Mouse (Mus musculus) C2C12 (cell line): ENCODE results near the gene Plod1. TPM values are rescaled to one million over a fixed set of nuclear protein-coding genes. Genes with fewer than 3 reads are reported as not detected.
A peak's percentile ranks its signal among the peaks of the same experiment; 100 is the strongest.

Experiments used
- H3K27me3 ChIP-seq: one replicate; pipeline ENCODE4 v1.6.1; 2011; ENCODE audit not compliant: control insufficient read depth, insufficient read depth, insufficient read length
- H3K36me3 ChIP-seq: one replicate; pipeline ENCODE4 v1.6.1; 2011; ENCODE audit not compliant: control insufficient read depth, insufficient read depth
- H3K4me3 ChIP-seq: one replicate; pipeline ENCODE4 v1.5.1; 2011; ENCODE audit warnings: mild to moderate bottlenecking, control low read depth; ENCODE audit not compliant: poor library complexity, insufficient read depth, severe bottlenecking
- H3K79me2 ChIP-seq: one replicate; pipeline ENCODE4 v1.6.1; 2011; ENCODE audit not compliant: control insufficient read depth, insufficient read depth
- H3K79me3 ChIP-seq: one replicate; pipeline ENCODE4 v1.6.1; 2011; ENCODE audit warnings: low read depth, control low read depth
- H3ac ChIP-seq: one replicate; pipeline ENCODE3; 2011; ENCODE audit warnings: low read depth; ENCODE audit not compliant: control insufficient read depth, insufficient read length
- CEBPB ChIP-seq: IDR thresholded peaks from one replicate; pipeline ENCODE4 v1.6.1; 2011; ENCODE audit warnings: low read depth, mild to moderate bottlenecking, control low read depth, moderate library complexity
- CTCF ChIP-seq: IDR thresholded peaks from one replicate; pipeline ENCODE4 v1.5.1; 2011; ENCODE audit not compliant: control insufficient read depth, insufficient read depth, insufficient read length
- FOSL1 ChIP-seq: IDR thresholded peaks from one replicate; pipeline ENCODE4 v1.8.0; 2011; ENCODE audit warnings: mild to moderate bottlenecking, low read length; ENCODE audit not compliant: poor library complexity, insufficient read depth, severe bottlenecking
- MAX ChIP-seq: IDR thresholded peaks from one replicate; pipeline ENCODE4 v1.6.1; 2011; ENCODE audit warnings: mild to moderate bottlenecking, control low read depth
- MYOD1 ChIP-seq: IDR thresholded peaks from one replicate; pipeline ENCODE4 v1.6.1; 2011; ENCODE audit warnings: low read depth; ENCODE audit not compliant: control insufficient read depth, insufficient read length
- MYOG ChIP-seq: IDR thresholded peaks from one replicate; pipeline ENCODE4 v1.6.1; 2011; ENCODE audit not compliant: control insufficient read depth, insufficient read length; ENCODE audit errors: extremely low read depth
- USF1 ChIP-seq: IDR thresholded peaks from one replicate; pipeline ENCODE4 v1.6.1; 2011; ENCODE audit warnings: low read depth, mild to moderate bottlenecking, control low read depth, moderate library complexity
- polyA plus RNA-seq: library from polyadenylated mRNA; unstranded; fragments of >200 nt; fragmentation: generic; extraction: Trizol; gene quantifications from one replicate; pipeline ENCODE4 v1.2.1, GENCODE M21; 2012; ENCODE audit warnings: missing spikeins

The Plod1 gene
- polyA plus RNA-seq, 1 experiment: 49.2 TPM

DNA sequence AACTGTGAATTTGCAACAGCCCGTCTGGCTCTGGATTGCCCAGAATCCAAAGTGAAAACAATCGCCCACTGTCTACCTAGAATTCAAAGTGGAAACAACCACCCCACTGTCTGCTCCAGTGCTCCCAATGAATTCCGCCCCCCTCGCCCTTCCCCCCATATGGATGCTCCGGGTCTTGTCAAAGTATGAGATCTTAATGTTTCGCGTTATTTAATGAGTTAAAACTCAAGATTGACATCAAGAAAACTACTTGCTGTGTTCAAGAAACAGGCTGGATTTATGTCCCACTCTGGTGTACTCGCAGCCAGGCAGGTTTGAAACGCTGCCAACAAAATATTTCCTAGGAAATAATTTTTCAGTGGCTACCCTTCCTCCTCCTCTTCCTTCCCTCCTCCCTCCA lies 3.5 kb upstream of the Plod1 start:
- peaks cover 7% of the 10 kb centered on the region for H3K36me3 ChIP-seq
- no peak overlapping the region for H3ac ChIP-seq
- H3K4me3 ChIP-seq: no peak overlapping the region
- H3K27me3 ChIP-seq: no peaks in the 10 kb centered on the region
- H3K79me3 ChIP-seq: peaks cover 20% of the 10 kb centered on the region
- peaks cover 48% of the 10 kb centered on the region for H3K79me2 ChIP-seq
- no peak for TF ChIP-seq CTCF
- TF ChIP-seq USF1: no peak

DNA sequence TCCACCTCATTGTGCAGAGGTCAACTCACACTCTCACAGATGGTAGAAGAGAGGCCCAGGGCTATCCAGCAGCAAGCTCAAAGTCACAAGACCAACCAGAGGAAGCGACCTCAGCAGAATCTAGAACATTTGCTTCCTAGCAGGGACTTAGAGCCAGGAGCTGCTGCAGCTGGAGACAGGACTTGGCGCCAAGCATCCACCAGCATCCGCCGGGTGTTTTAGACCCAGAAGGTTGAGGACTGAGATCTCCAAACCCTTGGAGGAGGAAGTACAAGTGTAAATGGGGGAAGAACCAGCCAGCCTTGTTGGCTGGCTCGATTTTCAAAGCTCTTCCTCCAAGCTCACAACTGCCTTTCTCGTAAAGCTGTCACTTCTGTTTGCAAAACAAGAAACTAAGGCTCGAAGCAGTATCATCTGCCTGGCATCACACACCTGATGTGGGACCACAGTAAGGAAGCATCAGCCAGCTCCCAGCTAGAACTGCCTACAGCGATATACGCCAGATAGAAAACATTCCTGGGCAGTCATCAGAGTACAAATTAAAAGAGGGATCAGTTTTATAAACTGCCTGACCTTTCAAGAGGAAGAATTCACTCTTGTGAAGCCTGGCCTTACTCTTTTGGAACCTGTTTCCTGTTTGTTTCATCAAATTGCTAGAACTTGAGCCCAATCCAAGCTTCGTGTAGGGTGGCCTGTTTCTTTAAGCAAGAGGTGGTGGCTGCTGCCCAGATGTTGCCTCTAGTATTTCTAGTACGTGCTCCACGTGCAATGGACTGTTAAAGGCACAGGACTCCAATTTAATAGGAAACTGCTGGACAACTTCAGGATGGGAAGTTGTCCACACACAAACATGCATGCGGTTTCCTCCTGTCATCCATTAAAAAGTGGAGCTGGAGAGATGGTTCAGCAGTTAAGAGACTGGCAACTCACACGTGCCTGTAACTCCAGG lies 1.9 kb upstream of the Plod1 start:
- Histone ChIP-seq H3K4me3 (no peak overlapping the region), H3K27me3 (no peaks in the 10 kb centered on the region), H3ac (no peak overlapping the region), H3K79me2 (peaks cover 42% of the 10 kb centered on the region), H3K79me3 (peaks cover 22% of the 10 kb centered on the region), H3K36me3 (no peaks in the 10 kb centered on the region)
- TF ChIP-seq CTCF: no peak
- TF ChIP-seq CEBPB: no peak
- TF ChIP-seq FOSL1: no peak
- no peak for TF ChIP-seq MAX
- no peak for TF ChIP-seq MYOG
- no peak for TF ChIP-seq MYOD1
- no peak for TF ChIP-seq USF1

DNA sequence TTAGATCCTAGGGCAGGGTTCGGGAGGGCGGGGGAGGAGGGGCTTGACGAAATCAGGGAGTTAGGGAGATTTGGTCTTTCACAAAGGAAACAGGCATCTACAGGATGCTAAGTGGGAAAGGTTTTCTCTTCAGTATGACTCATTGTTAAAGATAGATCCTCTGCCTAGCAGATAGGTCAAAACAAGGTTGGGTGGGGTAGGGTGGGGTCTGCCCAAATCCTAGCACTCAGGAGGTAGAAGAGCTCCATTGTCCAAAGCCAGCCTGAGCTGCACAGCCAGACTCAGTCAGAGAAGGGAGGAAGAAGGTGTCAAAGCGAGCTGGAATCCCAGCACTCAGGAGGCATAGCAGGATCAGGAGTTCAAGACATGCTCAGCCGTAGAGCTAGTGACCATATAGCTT lies 919 bp upstream of the Plod1 start:
- Histone ChIP-seq H3K79me2 (peaks cover 33% of the 10 kb centered on the region), H3K4me3 (no peak overlapping the region), H3K36me3 (no peaks in the 10 kb centered on the region), H3ac (no peak overlapping the region), H3K79me3 (peaks cover 13% of the 10 kb centered on the region), H3K27me3 (no peaks in the 10 kb centered on the region)
- no peak for TF ChIP-seq MYOG

DNA sequence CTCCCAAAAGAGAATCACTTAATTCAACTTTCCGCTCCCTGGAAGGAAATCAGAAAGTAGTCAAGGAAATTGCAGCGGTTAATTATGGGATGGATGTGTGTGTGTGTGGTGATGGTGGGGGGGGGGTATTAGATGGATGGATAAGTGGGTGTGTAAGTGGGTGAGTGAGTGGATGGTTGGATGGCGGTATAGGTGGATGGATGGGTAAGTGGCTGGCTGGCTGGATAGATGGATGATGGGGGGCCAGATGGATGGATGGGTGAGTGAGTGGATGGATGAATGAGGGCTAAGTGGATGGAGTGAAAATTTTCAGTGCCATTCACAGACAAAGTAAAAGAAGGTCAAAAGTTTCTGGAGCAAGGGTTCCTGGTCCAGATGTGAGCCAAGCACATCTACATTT lies 454 bp upstream of the Plod1 start:
- Histone ChIP-seq H3K79me2 (peaks cover 29% of the 10 kb centered on the region), H3K27me3 (no peaks in the 10 kb centered on the region), H3ac (no peak overlapping the region), H3K79me3 (peaks cover 10% of the 10 kb centered on the region), H3K4me3 (peak overlapping the region; percentile 48), H3K36me3 (no peaks in the 10 kb centered on the region)
- no peak for TF ChIP-seq FOSL1
- no peak for TF ChIP-seq MYOD1
- no peak for TF ChIP-seq MYOG
- no peak for TF ChIP-seq USF1
- TF ChIP-seq MAX: no peak
- TF ChIP-seq CEBPB: no peak
- TF ChIP-seq CTCF: no peak

DNA sequence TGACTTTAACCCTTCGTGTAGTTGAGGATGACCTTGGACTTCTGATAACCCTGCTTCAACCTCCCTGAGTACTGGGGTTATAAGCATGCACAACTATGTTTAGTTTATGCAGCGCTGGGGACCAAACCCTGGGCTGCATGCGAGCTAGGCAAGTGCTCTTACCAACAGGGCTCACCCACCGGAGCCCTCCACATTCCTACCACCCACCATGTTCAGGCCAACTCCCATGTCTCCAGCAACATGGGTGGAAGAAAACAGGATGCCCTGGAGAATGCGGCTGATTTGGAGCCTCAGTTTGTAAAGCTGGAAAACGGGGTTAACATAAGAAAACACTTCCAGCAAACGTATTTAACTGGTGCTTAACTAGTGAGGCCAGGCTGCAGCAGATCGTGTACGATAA lies 663 bp downstream of the Plod1 start:
- peaks cover 4% of the 10 kb centered on the region for H3K79me3 ChIP-seq
- H3K36me3 ChIP-seq: no peaks in the 10 kb centered on the region
- no peaks in the 10 kb centered on the region for H3K27me3 ChIP-seq
- H3K4me3 ChIP-seq: peak overlapping the region; percentile 48
- peak overlapping the region; percentile 84 for H3ac ChIP-seq
- H3K79me2 ChIP-seq: peaks cover 18% of the 10 kb centered on the region
- TF ChIP-seq MYOD1 (no peak), CTCF (no peak), USF1 (no peak), MYOG (no peak), MAX (no peak), FOSL1 (no peak), CEBPB (no peak)

DNA sequence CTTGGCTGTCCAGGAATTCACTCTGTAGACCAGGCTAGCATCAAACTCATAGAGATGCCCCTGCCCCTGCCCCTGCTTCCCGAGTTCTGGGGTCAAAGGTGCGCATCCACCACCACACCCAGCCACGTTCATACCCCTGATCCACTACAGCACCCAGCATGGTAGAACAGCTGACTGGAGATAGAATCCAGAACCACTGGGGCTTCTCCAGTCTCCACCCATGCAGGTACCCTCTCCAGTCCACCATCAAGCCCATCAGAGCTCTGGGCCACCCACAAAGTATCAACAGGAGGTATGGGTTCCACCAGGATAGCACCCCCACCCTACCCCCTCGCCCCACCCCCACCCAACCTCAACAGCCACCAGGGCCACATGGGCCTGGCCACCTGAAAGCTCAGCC lies 2.0 kb downstream of the Plod1 start:
- H3K4me3 ChIP-seq: no peak overlapping the region

More for the DNA sequence above, 2.0 kb downstream of the Plod1 start:
- no peak for TF ChIP-seq USF1
- no peak for TF ChIP-seq FOSL1
- no peak for TF ChIP-seq CEBPB
- no peak for TF ChIP-seq MYOD1
- TF ChIP-seq CTCF: no peak
- no peak overlapping the region for H3ac ChIP-seq
- H3K27me3 ChIP-seq: no peaks in the 10 kb centered on the region
- peaks cover 4% of the 10 kb centered on the region for H3K79me3 ChIP-seq
- H3K79me2 ChIP-seq: peaks cover 17% of the 10 kb centered on the region
- peaks cover 3% of the 10 kb centered on the region for H3K36me3 ChIP-seq
